Mouse (Mus musculus): ENCODE results near the gene Patj. TPM values are rescaled to one million over a fixed set of nuclear protein-coding genes. Genes with fewer than 3 reads are reported as not detected.
A peak's percentile ranks its signal among the peaks of the same experiment; 100 is the strongest.

The Patj gene
- polyA plus RNA-seq, 1 experiment from 2014 or later, result 6.8 TPM

DNA sequence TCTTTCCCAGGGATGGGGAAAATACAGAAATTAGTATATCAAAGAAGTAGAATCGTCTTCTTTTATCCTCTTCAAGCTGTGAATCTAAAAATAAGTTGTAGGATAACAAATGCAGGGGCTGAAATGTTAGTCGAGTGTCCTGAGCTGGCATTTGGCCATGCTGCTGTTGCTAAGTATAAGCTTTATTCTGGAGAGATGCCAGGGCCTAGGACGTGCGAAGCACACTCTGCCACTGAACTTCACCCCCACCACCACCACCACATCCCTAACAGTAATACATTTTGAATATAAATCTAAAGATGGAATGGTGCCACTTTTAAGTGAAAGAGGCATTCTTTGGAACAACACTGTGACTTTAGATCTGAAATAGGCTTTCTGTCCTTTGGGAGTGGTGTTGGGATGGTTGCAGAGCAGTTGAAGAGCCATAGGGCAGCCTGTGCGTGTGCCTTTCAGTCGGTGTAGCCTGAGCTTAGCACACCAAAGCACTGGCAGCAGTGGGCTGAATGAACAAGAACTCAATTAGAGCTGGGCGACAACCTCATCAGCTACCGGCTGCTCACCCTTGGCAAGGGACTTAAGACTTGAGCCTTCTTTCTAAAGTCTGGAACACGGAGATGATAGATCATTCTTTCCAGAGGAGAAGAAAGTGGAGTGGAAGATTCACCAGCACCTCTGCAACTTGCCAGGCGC, 168.1 kb downstream of the Patj start:
- Histone ChIP-seq H3K4me1 (no peaks in the 10 kb centered on the region), H3K27me3 (replicated peaks) (no peaks in the 10 kb centered on the region), H3K27ac (no peak overlapping the region), H3K4me2 (replicated peaks) (no peak overlapping the region), H3K36me3 (no peaks in the 10 kb centered on the region), H3K9me3 (no peaks in the 10 kb centered on the region), H3K4me3 (no peak overlapping the region), H3K9ac (no peak overlapping the region)
- ATAC-seq (ENCODE audit: low FRiP score, low read depth), result no peak
- 79% methylated on average over 10 of the region's 10 CpGs for WGBS

GRCm38 (mm10) chr4:98564196-98564865, 168.7 kb downstream of the Patj start:
- Histone ChIP-seq H3K36me3 (no peaks in the 10 kb centered on the region), H3K4me2 (replicated peaks) (no peak overlapping the region), H3K27me3 (replicated peaks) (no peaks in the 10 kb centered on the region), H3K4me3 (no peak overlapping the region), H3K4me1 (no peaks in the 10 kb centered on the region), H3K27ac (no peak overlapping the region), H3K9ac (no peak overlapping the region), H3K9me3 (no peaks in the 10 kb centered on the region)
- WGBS, result 94% methylated on average over 6 of the region's 6 CpGs
- ATAC-seq (ENCODE audit: low FRiP score, low read depth), result no peak

DNA sequence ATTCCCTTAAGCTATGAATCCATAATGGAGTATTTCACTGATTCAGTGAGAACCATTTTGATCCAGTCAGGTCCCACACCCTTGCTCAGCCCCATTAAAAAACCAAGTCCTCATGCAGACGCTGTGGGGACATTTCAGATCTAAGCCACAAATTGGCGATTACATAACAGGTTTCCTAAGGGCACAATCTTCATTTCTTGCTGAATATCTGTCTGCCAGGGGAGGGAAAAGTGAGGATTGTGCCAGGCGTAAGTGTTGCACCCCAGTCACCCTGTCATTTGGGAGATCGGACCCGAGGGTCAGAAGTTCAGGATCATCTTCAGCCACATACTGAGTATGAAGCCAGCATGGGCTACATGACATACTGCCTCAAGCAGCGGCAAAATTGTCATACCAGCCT, 171.2 kb downstream of the Patj start:
- Histone ChIP-seq H3K4me1 (no peaks in the 10 kb centered on the region), H3K4me2 (replicated peaks) (no peak overlapping the region), H3K4me3 (no peak overlapping the region), H3K9ac (no peak overlapping the region), H3K27me3 (replicated peaks) (no peaks in the 10 kb centered on the region), H3K9me3 (no peaks in the 10 kb centered on the region), H3K36me3 (no peaks in the 10 kb centered on the region), H3K27ac (no peak overlapping the region)
- ATAC-seq (ENCODE audit: low FRiP score, low read depth), result no peak
- WGBS, result 91% methylated on average over 6 of the region's 6 CpGs

DNA sequence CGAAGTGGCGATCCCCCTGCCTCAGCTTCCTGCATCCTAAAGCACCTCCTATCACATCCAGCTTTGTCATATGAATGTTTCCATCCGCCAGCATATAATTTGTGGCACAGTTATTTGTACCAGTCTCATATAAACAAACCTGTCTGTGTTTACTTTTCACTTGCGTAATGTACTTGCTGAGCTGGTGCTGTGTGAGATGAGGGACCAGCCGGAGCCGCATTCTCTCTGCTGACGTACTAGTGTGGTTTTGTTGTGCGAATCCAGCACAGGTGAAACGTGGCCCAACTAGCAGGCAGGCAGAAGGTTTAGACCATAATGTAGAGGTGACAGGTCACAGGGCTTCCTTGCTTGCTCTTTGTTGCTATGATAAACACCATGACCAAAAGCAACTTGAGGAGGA, 171.9 kb downstream of the Patj start:
- Histone ChIP-seq H3K9me3 (no peaks in the 10 kb centered on the region), H3K4me1 (no peaks in the 10 kb centered on the region), H3K36me3 (no peaks in the 10 kb centered on the region), H3K4me2 (replicated peaks) (no peak overlapping the region), H3K9ac (no peak overlapping the region), H3K27ac (no peak overlapping the region), H3K27me3 (replicated peaks) (no peaks in the 10 kb centered on the region), H3K4me3 (no peak overlapping the region)
- WGBS, result 92% methylated on average over 9 of the region's 9 CpGs
- no peak for ATAC-seq (ENCODE audit: low FRiP score, low read depth)

GRCm38 (mm10) chr4:98569904-98570303, 174.3 kb downstream of the Patj start:
- no peak for ATAC-seq (ENCODE audit: low FRiP score, low read depth)
- no peaks in the 10 kb centered on the region for H3K9me3 ChIP-seq
- H3K4me1 ChIP-seq, result no peaks in the 10 kb centered on the region
- H3K27me3 ChIP-seq (replicated peaks), result no peaks in the 10 kb centered on the region
- 49% methylated on average over 4 of the region's 4 CpGs for WGBS
- H3K4me2 ChIP-seq (replicated peaks), result no peak overlapping the region
- no peak overlapping the region for H3K4me3 ChIP-seq
- no peaks in the 10 kb centered on the region for H3K36me3 ChIP-seq
- H3K9ac ChIP-seq, result no peak overlapping the region
- H3K27ac ChIP-seq, result no peak overlapping the region

DNA sequence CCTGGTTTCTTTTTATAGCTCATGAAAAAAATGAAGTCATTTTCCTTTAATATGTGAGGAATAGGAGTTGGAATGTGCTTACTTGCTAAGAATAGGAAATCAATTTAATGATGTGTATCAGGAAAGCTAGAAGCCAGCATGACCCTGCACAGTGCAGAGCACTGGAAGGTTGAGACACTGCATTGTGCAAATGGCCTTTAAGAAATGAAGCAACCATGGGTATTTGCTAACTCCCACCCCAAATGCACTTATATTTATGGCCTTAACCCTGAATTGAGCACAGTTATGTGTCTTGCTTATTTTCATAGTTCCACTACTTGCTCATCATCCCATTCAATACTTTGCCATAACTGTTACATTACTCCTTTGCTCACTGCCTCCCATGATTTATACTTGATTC, 181.7 kb downstream of the Patj start:
- Histone ChIP-seq H3K9me3 (no peaks in the 10 kb centered on the region), H3K27me3 (replicated peaks) (no peaks in the 10 kb centered on the region), H3K4me1 (peaks cover 8% of the 10 kb centered on the region), H3K4me2 (replicated peaks) (no peak overlapping the region), H3K36me3 (no peaks in the 10 kb centered on the region), H3K9ac (no peak overlapping the region), H3K27ac (no peak overlapping the region), H3K4me3 (no peak overlapping the region)
- 0 out of 2 replicates have a peak, but pooled peaks have one; percentile 31 for ATAC-seq (ENCODE audit: low FRiP score, low read depth)

DNA sequence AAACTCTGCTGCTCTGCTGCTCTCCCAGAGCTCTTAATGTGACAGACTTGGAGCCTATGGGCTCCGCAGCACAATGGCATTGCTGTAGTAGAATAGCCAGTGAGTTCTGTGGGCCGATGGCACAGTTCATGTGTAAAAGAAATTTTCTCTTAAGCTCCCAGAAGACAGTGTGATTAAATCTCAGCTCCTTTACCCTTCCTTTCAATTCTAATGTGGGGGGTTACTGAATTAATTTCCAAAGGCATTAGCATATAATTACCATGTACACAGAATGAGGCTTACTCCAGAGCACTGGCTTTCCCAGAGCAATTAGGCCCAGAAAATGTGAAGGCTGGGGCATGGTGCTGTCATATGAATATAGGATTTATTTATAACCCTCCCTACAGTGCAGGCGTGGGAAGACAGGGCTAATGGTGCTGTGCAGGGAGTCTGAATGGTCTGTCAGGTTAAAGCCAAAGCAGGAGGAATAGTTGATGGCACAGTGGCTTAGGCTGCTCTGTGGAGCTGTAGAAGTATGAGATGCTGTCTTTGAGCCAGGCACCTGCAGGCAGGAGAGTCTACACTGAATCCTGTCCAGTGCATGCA, 182.5 kb downstream of the Patj start:
- Histone ChIP-seq H3K9me3 (no peaks in the 10 kb centered on the region), H3K4me3 (no peak overlapping the region), H3K4me2 (replicated peaks) (no peak overlapping the region), H3K27ac (peak overlapping the region; percentile 42; the same call in 1 of the 2 replicates), H3K36me3 (no peaks in the 10 kb centered on the region), H3K4me1 (peaks cover 8% of the 10 kb centered on the region), H3K9ac (no peak overlapping the region), H3K27me3 (replicated peaks) (no peaks in the 10 kb centered on the region)
- peak; percentile 91 for ATAC-seq (ENCODE audit: low FRiP score, low read depth)
- 35% methylated on average over 3 of the region's 3 CpGs for WGBS

GRCm38 (mm10) chr4:98581456-98581855, 185.9 kb downstream of the Patj start:
- Histone ChIP-seq H3K9ac (no peak overlapping the region), H3K4me3 (no peak overlapping the region), H3K36me3 (no peaks in the 10 kb centered on the region), H3K4me2 (replicated peaks) (no peak overlapping the region), H3K27ac (no peak overlapping the region), H3K9me3 (no peaks in the 10 kb centered on the region), H3K4me1 (peaks cover 8% of the 10 kb centered on the region), H3K27me3 (replicated peaks) (no peaks in the 10 kb centered on the region)
- ATAC-seq (ENCODE audit: low FRiP score, low read depth), result no peak
- 74% methylated on average over 8 of the region's 8 CpGs for WGBS

- ATAC-seq (ENCODE audit: low FRiP score, low read depth), result no peak
- H3K27me3 ChIP-seq (replicated peaks), result no peaks in the 10 kb centered on the region
- no peaks in the 10 kb centered on the region for H3K4me1 ChIP-seq
- no peak overlapping the region for H3K9ac ChIP-seq
- no peaks in the 10 kb centered on the region for H3K36me3 ChIP-seq
- WGBS, result 91% methylated on average over 5 of the region's 5 CpGs
- H3K9me3 ChIP-seq, result no peaks in the 10 kb centered on the region
- H3K4me3 ChIP-seq, result no peak overlapping the region
- no peak overlapping the region for H3K27ac ChIP-seq
- H3K4me2 ChIP-seq (replicated peaks), result no peak overlapping the region
These were observed 188.4 kb downstream of the Patj start for GRCm38 (mm10) chr4:98584023-98584422.

- Histone ChIP-seq H3K9me3 (no peaks in the 10 kb centered on the region), H3K27me3 (replicated peaks) (no peaks in the 10 kb centered on the region), H3K4me3 (no peak overlapping the region), H3K36me3 (no peaks in the 10 kb centered on the region), H3K9ac (no peak overlapping the region), H3K27ac (no peak overlapping the region), H3K4me2 (replicated peaks) (no peak overlapping the region), H3K4me1 (no peaks in the 10 kb centered on the region)
- 81% methylated on average over 4 of the region's 4 CpGs for WGBS
- no peak for ATAC-seq (ENCODE audit: low FRiP score, low read depth)
These were observed 190.7 kb downstream of the Patj start for GRCm38 (mm10) chr4:98586303-98586702.

GRCm38 (mm10) chr4:98587686-98588085, 192.1 kb downstream of the Patj start:
- ATAC-seq (ENCODE audit: low FRiP score, low read depth), result no peak
- H3K27ac ChIP-seq, result no peak overlapping the region
- no peaks in the 10 kb centered on the region for H3K4me1 ChIP-seq
- 76% methylated on average over 2 of the region's 2 CpGs for WGBS
- no peaks in the 10 kb centered on the region for H3K9me3 ChIP-seq
- H3K9ac ChIP-seq, result no peak overlapping the region
- no peaks in the 10 kb centered on the region for H3K36me3 ChIP-seq
- H3K27me3 ChIP-seq (replicated peaks), result no peaks in the 10 kb centered on the region
- no peak overlapping the region for H3K4me3 ChIP-seq
- no peak overlapping the region for H3K4me2 ChIP-seq (replicated peaks)

GRCm38 (mm10) chr4:98593961-98594360, 198.4 kb downstream of the Patj start:
- Histone ChIP-seq H3K27ac (no peak overlapping the region), H3K9ac (no peak overlapping the region), H3K4me2 (replicated peaks) (no peak overlapping the region), H3K9me3 (no peaks in the 10 kb centered on the region), H3K27me3 (replicated peaks) (no peaks in the 10 kb centered on the region), H3K4me1 (peaks cover 8% of the 10 kb centered on the region; the same call in 1 of the 2 replicates), H3K4me3 (no peak overlapping the region), H3K36me3 (no peaks in the 10 kb centered on the region)
- 91% methylated on average over 1 of the region's 1 CpGs for WGBS
- ATAC-seq (ENCODE audit: low FRiP score, low read depth), result no peak
